Mouse (Mus musculus) kidney, adult 8-10 months (tissue): Measurements from ENCODE around the gene Hpd.
A peak's percentile ranks its signal among the peaks of the same experiment; 100 is the strongest.
"Not testable (repeated sequence)": the region's sequence is repeated elsewhere in the genome, so short reads cannot be mapped to it uniquely, and the experiment has no call there.

ENCODE experiments used
- DNase-seq, 2 experiments: peaks; one replicate each; pipeline ENCODE4 v3.0.0; 2022

Hpd gene

DNA sequence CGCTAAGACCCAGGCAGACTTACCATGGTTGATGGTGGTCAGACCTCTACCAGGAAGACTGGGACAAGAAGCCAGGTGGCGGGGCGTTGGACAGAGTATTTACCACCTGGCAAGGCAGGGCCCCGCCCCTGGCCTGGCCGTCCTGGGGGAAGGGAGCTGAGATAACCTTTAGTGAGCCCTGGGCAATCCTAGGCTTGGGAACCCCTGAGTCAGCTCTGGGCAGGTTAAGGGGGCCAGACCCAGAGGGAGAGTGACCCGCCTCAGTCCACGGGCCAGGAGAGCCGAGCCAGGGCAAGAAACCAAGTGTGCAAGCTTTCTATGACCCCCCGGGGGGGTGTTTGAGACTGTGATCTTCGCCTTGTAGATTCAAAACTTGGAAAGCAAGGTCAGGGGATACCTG, at the start of gene Hpd:
TSS of gene Hpd (minus strand) at position 77 of the 400 bp plus-strand sequence.
- peak; percentile 42 to 81 for DNase-seq

DNA sequence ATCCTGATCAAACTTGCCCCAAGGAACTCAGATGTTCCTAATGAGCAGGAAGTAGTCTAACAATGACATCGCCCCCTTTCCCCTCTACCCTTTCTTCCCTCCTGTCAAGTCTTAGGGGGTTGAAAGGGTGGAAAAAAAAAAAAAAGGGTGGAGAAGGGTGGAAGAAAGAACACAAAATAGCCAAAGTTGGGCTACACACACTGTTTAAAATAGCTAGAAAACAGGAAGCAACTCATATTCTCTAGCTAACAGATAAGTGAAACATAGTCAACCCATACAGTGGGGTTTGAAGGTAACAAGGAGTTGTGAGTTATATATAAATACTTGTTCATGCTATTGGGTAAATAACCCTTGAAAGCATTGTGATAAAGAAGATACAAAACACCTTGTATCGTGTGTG, 49.7 kb upstream of the Hpd start:
- DNase-seq: no peak

DNA sequence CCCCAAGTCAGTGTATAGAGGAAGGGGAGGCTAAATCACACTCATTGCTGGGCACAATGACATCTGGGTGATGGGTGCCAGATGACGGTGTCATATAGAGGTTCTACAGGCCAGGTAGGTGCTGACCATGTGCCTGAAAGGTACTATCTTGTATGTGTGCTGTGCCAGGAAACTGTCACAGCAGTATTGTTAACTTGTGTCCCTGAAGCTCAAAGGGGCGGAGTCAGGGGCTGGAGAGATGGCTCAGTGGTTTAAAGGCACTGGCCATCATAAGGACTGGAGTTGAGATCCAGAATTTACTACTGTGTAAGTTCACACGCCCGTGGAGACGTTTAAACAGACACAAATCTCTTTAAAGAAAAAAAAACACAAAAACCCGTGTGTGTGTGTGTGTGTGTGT, 46.8 kb upstream of the Hpd start:
- no peak for DNase-seq

DNA sequence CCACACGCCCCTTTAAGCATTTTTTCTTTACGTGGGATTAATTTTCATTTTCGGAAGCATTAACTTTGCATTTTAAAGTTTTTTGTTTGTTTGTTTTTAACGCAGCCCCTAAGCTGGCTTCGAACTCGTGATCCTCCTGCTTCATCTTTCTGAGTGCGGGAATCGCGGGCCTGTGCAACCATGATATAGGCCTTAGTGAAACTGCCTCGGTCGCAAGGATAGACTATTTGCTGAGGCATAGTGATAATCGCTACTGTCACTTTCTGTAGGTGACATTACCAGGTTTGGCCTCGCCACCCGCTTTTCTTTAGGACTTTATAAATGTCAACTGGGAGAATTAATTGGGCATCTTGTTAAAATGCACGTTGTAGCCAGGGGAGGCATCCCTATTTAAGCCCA, 46.0 kb upstream of the Hpd start:
- no peak for DNase-seq

DNA sequence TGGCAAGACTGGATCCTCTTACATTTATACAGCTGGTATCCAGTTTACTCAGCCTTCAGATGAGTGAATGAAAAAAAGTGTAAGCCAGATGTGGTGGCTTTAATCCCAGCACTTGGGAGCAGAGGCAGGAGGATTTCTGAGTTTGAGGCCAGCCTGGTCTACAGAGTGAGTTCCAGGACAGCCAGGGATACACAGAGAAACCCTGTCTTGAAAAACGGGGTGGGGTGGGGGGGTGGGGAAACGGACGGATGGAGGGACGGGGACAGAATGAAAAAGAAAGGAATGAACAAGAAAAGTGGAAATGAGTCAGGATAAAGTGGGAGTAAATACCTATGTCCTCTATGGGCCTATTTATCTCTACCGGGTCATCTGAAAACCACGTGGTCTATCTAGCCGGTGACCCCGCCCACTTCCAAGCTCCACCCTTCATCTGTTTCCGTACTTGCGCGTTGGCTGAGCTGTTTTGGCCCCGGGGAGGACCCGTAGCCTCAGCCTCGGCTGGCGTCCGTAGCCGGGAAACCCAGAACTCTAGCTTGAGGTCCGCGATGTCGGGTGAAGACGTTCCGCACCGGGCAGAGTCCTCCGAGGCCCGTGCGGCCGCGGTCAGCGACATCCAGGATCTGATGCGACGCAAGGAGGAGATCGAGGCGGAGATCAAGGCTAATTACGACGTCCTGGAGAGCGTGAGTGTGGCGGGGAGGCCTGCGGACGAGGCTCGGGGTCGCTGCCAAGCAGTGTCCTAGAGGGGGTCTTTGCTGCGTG, 45.4 kb upstream of the Hpd start:
- peak; percentile 95 to 97 for DNase-seq

DNA sequence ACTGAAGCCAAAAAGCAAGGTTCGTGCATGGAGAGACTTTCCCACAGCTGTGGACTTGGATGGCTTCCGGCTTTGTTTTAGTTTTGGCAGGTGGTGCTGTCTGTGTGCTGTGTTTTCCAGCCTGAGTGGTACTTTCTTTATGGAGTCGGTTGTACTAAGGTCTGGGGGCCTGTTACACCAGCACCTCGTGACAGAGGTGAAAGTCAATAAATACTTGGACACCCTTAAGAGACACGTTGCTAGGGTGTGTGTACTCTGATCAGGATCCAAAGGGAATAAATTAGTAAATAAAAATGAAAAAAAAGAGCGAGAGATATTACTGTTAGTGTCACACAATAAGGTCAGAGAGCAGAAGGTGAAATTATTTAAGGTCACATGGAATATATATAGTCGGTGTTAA, 44.3 kb upstream of the Hpd start:
- DNase-seq: no peak

DNA sequence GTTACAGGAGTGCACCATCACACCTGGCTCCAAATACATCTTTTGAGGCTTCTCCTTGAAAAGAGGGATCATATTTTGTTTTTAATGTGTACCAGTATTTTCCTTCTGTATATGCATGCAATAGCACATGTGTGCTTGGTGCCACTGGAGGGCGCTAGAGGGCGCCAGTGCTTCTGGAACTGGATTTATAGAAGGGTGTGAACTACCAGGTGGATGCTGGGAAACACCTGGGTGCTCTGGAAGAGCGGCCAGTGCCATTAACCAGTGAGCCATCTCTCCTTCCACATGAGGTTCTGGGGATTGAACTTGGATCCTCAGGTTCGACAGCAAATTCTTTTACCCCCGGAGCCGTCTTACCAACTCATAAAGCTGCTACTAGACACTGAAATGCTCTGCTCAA, 41.3 kb upstream of the Hpd start:
- not testable (repeated sequence) for DNase-seq

DNA sequence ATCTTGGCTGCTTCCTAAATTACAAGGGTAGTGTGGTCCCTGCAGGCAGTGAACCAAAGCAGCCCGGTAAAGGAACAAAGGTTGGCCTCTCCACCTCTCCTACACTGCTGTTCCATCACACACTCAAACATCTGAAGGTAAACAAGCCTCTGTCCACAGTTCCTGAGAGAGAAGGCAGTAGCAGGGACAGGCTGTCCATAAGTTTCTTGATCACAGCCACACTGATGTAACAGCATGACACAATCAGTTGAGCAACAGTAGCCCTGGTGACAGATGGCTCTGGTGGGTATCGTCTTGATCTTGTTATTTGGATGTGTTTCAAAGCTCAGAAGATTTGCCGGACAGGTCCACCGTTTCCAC, 40.5 kb upstream of the Hpd start:
- peak; percentile 71 to 84 for DNase-seq

DNA sequence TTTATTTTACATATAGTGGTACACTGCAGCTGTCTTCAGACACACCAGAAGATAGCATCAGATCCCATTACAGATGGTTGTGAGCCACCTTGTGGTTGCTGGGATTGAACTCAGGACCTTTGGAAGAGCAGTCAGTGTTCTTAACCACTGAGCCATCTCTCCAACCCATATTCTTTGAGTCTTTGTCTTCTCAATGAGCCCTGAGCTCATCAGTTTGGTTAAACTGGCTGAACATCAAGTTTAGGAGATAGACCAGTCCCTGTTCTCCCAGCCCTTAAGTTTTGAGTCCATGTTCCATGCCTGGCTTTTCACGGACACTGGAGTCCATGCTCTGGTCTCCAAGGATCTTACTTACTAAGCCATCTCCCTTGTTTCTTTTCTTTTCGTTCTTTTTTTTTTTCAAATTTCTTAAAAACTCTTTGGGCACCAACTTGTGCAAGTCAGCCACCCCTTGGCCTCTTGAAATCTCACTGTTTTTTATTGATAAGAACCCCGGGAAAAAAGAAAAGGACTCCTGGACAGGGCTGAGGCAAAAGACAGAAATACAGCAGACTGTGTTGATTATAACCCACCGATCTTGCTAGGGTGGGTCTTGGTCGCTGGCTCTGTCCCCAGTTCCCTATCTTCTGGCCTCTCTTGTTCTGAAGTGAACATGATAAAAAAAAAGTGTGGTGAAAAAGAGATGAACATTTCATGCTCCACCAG, 40.0 kb upstream of the Hpd start:
- not testable (repeated sequence) for DNase-seq

DNA sequence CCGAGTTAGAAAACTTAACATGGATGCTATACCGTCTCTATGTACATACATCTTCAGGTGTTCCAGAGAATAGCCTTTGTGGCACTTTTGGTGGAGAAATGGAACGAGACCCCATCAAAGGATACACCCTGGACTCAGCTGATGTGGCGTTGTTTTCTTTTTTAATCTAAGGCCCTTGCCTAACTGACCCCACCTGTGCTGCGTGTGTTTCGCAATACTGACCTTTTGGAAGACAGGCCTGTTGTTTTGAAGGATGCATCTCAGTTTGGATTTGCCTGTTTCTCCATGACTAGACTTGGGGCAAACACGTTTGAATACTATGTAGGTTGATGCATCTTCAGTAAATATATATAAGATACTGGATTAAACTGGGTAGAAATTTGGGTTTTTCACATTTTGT, 21.1 kb upstream of the Hpd start:
- not testable (repeated sequence) for DNase-seq

DNA sequence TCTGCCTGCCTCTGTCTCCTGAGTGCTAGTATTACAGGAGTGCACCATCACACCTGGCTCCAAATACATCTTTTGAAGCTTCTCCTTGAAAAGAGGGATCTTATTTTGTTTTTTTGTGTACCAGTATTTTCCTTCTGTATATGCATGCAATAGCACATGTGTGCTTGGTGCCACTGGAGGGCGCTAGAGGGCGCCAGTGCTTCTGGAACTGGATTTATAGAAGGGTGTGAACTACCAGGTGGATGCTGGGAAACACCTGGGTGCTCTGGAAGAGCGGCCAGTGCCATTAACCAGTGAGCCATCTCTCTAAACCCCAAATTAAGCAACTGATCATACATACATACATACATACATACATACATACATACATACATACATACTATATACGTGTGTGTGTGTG, 20.2 kb upstream of the Hpd start:
- not testable (repeated sequence) for DNase-seq

DNA sequence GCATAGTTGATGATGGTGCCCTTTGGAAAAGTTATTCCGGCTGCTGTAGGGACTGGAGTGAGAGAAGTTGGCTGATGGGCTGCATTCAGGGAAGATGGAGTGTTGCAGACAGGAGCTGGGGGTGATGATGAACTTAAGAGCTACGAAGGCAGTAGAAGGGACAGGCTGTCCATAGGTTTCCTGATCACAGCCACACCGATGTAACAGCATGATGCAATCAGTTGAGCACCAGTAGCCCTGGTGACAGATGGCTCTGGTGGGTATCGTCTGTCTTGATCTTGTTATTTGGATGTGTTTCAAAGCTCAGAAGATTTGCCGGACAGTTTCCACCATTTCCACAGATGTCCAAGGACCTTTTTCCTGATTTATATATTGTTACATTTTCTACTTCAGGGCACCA, 19.5 kb upstream of the Hpd start:
- DNase-seq: no peak

DNA sequence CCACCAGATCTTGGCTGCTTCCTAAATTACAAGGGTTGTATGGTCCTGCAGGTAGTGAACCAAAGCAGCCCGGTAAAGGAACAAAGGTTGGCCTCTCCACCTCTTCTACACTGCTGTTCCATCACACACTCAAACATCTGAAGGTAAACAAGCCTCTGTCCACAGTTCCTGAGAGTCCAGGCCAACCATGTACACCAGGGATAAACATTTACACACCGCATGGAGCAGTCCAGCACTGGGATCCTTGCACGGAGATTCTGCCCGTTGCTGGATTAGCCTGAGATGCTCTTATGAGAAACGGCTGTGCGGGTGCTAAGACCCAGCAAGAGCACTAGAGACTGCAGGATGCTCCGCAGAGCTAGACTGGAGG, 19.0 kb upstream of the Hpd start:
- DNase-seq: peak; percentile 36 to 81

DNA sequence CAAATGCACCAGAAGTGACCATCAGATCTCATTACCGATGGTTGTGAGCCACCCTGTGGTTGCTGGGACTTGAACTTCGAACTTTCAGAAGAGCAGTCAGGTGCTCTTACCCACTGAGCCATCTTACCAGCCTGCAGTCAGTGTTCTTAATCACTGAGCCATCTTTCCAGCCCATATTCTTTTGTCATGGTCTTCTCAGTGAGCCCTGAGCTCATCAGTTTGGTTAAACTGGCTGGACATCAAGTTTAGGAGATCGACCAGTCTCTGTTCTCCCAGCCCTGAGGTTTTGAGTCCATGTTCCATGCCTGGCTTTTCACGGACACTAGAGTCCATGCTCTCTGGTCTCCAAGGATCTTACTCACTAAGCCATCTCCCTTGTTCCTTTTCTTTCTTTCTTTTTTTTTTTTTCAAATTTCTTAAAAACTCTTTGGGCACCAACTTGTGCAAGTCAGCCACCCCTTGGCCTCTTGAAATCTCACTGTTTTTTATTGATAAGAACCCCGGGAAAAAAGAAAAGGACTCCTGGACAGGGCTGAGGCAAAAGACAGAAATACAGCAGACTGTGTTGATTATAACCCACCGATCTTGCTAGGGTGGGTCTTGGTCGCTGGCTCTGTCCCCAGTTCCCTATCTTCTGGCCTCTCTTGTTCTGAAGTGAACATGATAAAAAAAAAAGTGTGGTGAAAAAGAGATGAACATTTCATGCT, 18.4 kb upstream of the Hpd start:
- not testable (repeated sequence) for DNase-seq

DNA sequence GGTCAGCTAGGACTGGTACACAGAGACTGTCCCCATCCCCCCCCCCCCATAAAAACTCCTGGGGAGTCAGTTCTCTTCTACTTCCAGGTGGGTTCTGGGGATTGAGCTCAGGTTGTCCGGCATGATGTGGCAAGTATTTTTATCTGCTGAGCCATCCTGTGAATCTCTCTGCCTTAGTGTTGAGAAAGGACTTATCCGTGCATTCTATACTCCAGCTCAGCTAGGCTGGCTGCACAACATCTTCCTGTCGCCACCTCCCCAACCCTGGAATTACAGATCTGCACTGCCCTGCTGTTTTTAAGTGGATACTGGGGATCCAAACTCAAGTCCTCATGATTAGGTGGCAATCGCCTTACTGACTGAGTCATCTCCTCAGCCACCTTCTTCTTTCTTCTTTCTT, 16.0 kb upstream of the Hpd start:
- DNase-seq: no peak

DNA sequence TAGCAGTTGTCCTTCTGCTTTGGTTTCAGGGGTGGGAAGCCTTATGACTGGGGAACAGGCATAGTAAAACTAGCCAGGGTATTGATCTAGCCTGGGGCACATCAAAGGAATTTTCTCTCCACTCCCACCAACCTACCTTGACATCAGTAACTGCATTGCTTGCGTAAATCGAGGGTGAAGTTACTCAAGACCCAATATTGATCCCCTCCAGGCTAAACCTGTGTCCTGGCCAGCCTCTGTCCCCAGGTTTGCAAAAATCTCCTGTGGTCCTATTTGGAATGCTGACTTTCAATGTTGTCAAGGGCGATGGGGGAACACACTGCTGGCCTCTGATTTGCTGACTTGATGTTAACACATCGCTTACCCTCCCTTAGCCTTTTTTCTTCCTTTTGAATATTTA, 14.2 kb upstream of the Hpd start:
- DNase-seq: no peak

DNA sequence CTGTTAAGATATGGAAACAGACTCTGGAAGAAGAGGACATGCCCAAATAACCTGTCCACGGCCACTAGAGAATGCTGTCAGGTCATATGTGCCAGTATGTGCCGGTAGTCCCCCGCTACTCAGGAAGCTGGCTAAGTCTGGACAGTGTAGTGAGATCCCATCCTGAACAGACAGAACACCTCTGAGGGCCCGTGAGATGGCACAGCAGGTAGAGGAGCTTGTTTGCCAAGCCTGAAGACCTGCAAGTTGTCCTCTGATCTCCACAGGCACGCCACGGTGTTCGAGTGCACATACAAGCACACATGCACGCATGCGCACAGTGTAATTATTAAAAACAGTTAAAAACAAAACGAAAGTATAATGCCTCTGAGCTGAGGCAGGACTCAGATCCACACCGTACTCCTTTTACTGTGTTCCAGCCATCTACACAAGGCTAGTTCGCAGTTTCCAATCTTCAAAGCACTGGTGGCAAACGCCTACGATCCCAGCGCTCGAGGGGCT, 13.0 kb upstream of the Hpd start:
- no peak for DNase-seq

DNA sequence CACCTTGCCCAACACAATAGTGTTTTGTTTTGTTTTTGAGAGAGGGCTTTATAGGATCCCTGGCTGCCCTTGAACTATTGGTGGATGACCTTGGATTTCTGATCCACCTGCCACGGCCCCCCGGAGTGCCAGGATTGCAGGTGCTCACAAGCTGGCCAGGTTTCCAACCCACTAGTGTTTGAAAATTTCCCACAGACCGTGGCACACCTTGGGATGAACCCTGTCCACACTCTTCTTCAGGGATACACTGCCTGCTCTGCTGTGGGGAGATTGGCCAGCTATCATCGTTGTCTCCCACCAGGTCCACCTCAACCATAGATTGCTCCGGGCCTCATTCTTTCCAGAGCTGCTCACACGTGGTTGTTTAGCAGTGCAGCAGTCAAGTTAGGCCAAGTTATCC, 12.3 kb upstream of the Hpd start:
- no peak for DNase-seq

DNA sequence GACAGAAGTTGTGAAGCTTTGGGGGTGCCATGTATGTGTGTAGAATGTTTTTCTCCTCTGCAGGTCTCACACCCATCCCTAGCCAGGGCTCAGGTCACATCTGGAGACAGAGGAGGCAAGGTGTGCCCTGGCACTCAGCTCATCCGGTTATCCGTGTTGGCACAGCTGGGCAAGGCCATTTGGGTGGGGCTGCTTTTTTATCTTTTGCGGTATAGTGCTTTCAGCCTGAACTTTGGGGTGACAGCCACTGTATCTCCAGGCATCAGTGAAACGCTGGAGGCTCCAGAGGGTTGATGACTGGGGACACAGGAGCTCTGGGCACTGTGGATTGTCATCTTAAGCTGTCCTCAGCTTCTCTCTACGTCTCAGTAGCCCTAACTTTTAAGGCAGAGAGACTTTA, 10.9 kb upstream of the Hpd start:
- DNase-seq: no peak

DNA sequence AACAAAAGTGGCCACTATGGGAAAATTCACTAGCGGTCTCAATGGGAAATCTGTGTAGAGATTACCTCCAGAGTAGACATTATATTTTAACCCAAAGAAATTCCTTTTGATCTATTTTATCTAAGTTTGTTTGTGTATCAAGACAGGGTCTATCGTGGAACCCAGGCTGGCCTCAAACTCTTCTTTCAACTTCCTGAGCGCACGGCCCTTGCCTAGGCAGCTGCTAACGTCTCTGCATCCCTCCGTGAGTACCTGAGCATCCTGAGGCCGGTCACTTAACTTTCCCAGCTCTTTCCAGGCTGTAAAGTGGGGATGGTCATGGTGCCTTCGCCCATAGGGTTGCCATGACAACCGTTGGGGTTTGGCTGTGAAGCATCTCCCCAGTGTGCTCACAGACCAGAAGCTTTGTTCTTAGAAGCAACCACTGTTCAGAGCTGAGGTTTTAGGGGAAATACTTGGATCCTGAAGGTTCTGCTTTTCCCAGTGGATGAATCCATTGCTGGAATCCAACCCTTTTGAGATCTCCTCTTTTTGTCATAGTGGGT, 10.2 kb upstream of the Hpd start:
- no peak for DNase-seq

DNA sequence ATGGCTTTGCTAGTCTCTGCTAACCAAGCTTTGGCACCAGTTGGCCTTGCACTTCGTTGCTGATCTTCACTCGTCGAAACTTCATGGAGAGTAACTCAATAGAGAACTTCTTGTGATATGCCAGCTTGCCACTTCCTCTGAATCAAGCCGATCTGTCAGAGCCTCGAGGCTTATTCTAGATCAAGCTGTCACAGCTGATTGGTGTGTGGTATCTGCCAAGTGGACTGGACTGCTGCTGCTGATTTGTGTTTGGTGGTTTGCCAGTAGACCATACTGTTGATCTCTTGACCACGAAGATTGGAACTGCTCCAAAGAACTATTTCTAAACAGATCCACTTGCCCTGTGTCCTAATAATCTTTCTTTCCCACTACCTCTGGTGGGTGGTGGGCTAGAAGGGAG, 8.9 kb upstream of the Hpd start:
- peak; percentile 43 to 81 for DNase-seq

DNA sequence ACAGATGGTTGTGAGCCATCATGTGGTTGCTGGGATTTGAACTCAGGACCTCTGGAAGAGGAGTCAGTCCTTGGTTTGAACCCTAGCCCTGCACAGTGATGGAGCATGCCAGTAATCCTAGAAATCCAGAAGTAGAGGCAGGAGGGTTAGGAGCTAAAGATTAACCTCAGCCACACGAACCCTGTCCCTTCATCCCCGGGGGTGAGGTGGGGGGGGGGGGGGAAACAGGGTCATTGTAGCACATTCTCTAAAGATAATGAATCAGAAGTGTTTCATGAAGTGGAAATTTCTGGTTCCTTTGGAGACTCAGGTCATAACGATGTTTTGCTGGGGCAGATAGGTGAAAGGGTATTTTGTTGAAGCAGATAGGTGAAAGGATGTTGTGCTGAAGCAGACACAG, 8.4 kb upstream of the Hpd start:
- DNase-seq: no peak

DNA sequence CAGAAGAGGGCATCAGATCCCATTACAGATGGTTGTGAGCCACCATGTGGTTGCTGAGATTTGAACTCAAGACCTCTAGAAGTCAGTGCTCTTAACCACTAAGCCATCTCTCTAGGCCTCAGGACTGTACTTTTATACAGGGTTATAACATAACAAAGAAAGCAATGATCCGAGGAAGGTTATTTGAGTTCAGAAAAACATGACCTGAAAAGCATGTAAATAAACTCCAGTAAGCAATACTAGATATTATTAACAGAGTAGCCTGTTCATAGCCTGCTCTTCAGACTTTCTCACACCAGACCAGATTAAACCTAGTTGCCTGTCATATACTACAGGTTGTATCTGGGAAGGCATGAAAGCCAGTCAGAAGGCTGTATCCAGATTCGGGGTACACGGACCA, 4.8 kb upstream of the Hpd start:
- peak in 1 of 2 experiments; percentile 50 for DNase-seq

DNA sequence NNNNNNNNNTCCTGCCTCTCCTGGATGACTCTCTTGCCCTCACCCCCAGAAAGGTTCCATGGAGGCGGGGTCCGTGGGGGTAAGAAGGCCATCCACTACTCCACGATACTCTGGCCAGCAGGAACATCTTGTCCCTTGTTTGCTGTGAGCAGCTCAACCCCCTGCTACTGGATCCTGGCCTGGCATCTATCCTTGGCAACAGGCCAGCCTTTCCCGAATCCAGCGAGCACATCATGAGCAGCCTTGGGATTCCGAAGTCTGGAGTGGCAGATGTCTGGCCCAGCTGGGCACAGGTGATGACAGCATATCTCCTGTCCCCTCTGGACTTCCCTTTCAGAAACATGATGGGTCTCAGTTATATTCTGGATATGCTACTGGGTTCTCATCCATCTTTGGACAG, 3.4 kb upstream of the Hpd start:
- DNase-seq: peak; percentile 54 to 75
